In genomic region chr4:152477106-152477465, GRCm38 (mm10) we compare ENCODE assay signal across 8 mouse cellular contexts. TPM values are rescaled to one million over a fixed set of nuclear protein-coding genes. Genes with fewer than 3 reads are reported as not detected.
A peak's percentile ranks its signal among the peaks of the same experiment; 100 is the strongest.
DNase-seq lines count a peak whose midpoint lies in the region; ATAC-seq and TF ChIP-seq lines count a peak whose summit lies in the region.

No protein-coding gene starts in this region.

- TF ChIP-seq CTCF in lung, adult 2 months (IDR thresholded peaks at IDR 0.05; ENCODE audit: insufficient read depth, low read length) = no peak

- intact Hi-C loops in left cerebral cortex, postnatal 4 days (cut with DNase I) = no loop called here

- H3K4me3 ChIP-seq in lung, adult 2 months (replicated peaks; ENCODE audit: extremely low read depth, low read depth, low read length) = peak overlapping the region; percentile 97
- peak overlapping the region; percentile 80 for H3K4me3 ChIP-seq in embryonic facial prominence, embryonic 15.5 days (replicated peaks)
- peak overlapping the region; percentile 69 for H3K4me3 ChIP-seq in intestine, embryonic 15.5 days (replicated peaks)
- peak overlapping the region; percentile 71 for H3K4me3 ChIP-seq in neural tube, embryonic 12.5 days

- peak overlapping the region; percentile 94 for H3K4me2 ChIP-seq in embryonic facial prominence, embryonic 15.5 days (replicated peaks)
- peak overlapping the region; percentile 88 for H3K4me2 ChIP-seq in intestine, embryonic 15.5 days (replicated peaks)
- peak overlapping the region; percentile 90 for H3K4me2 ChIP-seq in neural tube, embryonic 12.5 days (replicated peaks)

- no peak for TF ChIP-seq POLR2A in lung, adult 2 months (IDR thresholded peaks at IDR 0.05; ENCODE audit: borderline replicate concordance, extremely low read depth, low read depth, low read length)

- no peaks in the 10 kb centered on the region for H3K9me3 ChIP-seq in embryonic facial prominence, embryonic 15.5 days (replicated peaks)
- no peaks in the 10 kb centered on the region for H3K9me3 ChIP-seq in intestine, embryonic 15.5 days
- peaks cover 3% of the 10 kb centered on the region; the same call in 1 of the 2 replicates for H3K9me3 ChIP-seq in neural tube, embryonic 12.5 days

- under 1% methylated on average over 13 of the region's 21 CpGs for WGBS in lung, adult 2 months
- under 1% methylated on average over 21 of the region's 21 CpGs for WGBS in embryonic facial prominence, embryonic 15.5 days
- 0% methylated on average over 21 of the region's 21 CpGs for WGBS in intestine, embryonic 15.5 days
- WGBS in neural tube, embryonic 12.5 days = 1% methylated on average over 11 of the region's 21 CpGs

- peak overlapping the region; percentile 35 for H3K9ac ChIP-seq in embryonic facial prominence, embryonic 15.5 days
- peak overlapping the region; percentile 49 for H3K9ac ChIP-seq in intestine, embryonic 15.5 days
- peak overlapping the region; percentile 83 for H3K9ac ChIP-seq in neural tube, embryonic 12.5 days

- peaks cover 16% of the 10 kb centered on the region for H3K27me3 ChIP-seq in embryonic facial prominence, embryonic 15.5 days
- peaks cover 18% of the 10 kb centered on the region for H3K27me3 ChIP-seq in intestine, embryonic 15.5 days (replicated peaks)
- peaks cover 16% of the 10 kb centered on the region for H3K27me3 ChIP-seq in neural tube, embryonic 12.5 days (replicated peaks)

- no peak for DNase-seq in lung, adult 2 months
- no peak for DNase-seq in lung, postnatal 10 days
- DNase-seq in left cerebral cortex, postnatal 4 days = no peak
- DNase-seq in layer of hippocampus, adult 8-10 months (ENCODE audit: low spot score in 2 of 2) = no peak
- DNase-seq in cerebellum, adult 11 months = no peak

- peak; percentile 15; the same call in 1 of the 2 replicates for ATAC-seq in embryonic facial prominence, embryonic 15.5 days (ENCODE audit: insufficient number of reproducible peaks, low FRiP score, low TSS enrichment, low read depth)
- ATAC-seq in intestine, embryonic 15.5 days = no peak; the same call in 1 of the 2 replicates
- ATAC-seq in neural tube, embryonic 12.5 days (ENCODE audit: low FRiP score, low read depth) = peak; percentile 29; the same call in 1 of the 2 replicates

- no peaks in the 10 kb centered on the region for H3K36me3 ChIP-seq in embryonic facial prominence, embryonic 15.5 days
- no peaks in the 10 kb centered on the region for H3K36me3 ChIP-seq in intestine, embryonic 15.5 days
- H3K36me3 ChIP-seq in neural tube, embryonic 12.5 days = no peaks in the 10 kb centered on the region; the same call in 1 of the 2 replicates

- H3K27ac ChIP-seq in embryonic facial prominence, embryonic 15.5 days (replicated peaks) = no peak overlapping the region
- H3K27ac ChIP-seq in intestine, embryonic 15.5 days = no peak overlapping the region
- H3K27ac ChIP-seq in neural tube, embryonic 12.5 days = no peak overlapping the region

- no peaks in the 10 kb centered on the region for H3K4me1 ChIP-seq in lung, adult 2 months (ENCODE audit: control insufficient read depth, insufficient read depth, low read length)
- H3K4me1 ChIP-seq in embryonic facial prominence, embryonic 15.5 days = peaks cover 21% of the 10 kb centered on the region
- H3K4me1 ChIP-seq in intestine, embryonic 15.5 days (replicated peaks) = peaks cover 17% of the 10 kb centered on the region
- peaks cover 25% of the 10 kb centered on the region for H3K4me1 ChIP-seq in neural tube, embryonic 12.5 days

RNA-seq across cellular contexts. Expression of gene Nphp4, which starts 0.6 kb away (rescaled TPM):
- 3.1 and 3.8 TPM in 2 replicates for polyA plus RNA-seq in lung, adult 2 months (2012; rRNA removed)
- polyA plus RNA-seq in embryonic facial prominence, embryonic 15.5 days (2015; fragmentation: Nextera tagmentation; extraction: Ambion mirVana) = 3.6 and 6.2 TPM in 2 replicates
- polyA plus RNA-seq in intestine, embryonic 15.5 days (2015; fragmentation: Nextera tagmentation; extraction: Ambion mirVana) = 1.7 TPM in 2 replicates
- 6.6 and 7.2 TPM in 2 replicates for polyA plus RNA-seq in neural tube, embryonic 12.5 days (2016; fragmentation: Nextera tagmentation; extraction: Ambion mirVana)
- total RNA-seq in left cerebral cortex, postnatal 4 days (2021) = 10 to 100 TPM; 10.5 to 12.1 TPM
- 10 to 100 TPM; 27.9 to 32.3 (median 29.3) TPM for total RNA-seq in layer of hippocampus, adult 8-10 months (2022)

RNA-seq across cellular contexts. Expression of gene Kcnab2, which starts 0.6 kb away (rescaled TPM):
- 6.9 and 8.6 TPM in 2 replicates for polyA plus RNA-seq in lung, adult 2 months (2012; rRNA removed)
- polyA plus RNA-seq in embryonic facial prominence, embryonic 15.5 days (2015; fragmentation: Nextera tagmentation; extraction: Ambion mirVana) = 8.9 and 9.7 TPM in 2 replicates
- 3.6 and 3.8 TPM in 2 replicates for polyA plus RNA-seq in intestine, embryonic 15.5 days (2015; fragmentation: Nextera tagmentation; extraction: Ambion mirVana)
- 19.9 and 21.6 TPM in 2 replicates for polyA plus RNA-seq in neural tube, embryonic 12.5 days (2016; fragmentation: Nextera tagmentation; extraction: Ambion mirVana)
- 10 to 100 TPM; 35.0 to 43.6 TPM for total RNA-seq in left cerebral cortex, postnatal 4 days (2021)
- 100 to 1,000 TPM; 669 to 725 (median 678) TPM for total RNA-seq in layer of hippocampus, adult 8-10 months (2022)
